Mouse (Mus musculus) stomach, postnatal 0 days (tissue): ENCODE measurements around the gene Tenm3. TPM values are rescaled to one million over a fixed set of nuclear protein-coding genes. Genes with fewer than 3 reads are reported as not detected.

ENCODE experiments used
- ATAC-seq: fragments of 200-750 bp; cut with Nextera tagmentation; 2 replicates; pipeline ENCODE4 v1.8.0; 2017; ENCODE audit not compliant: low FRiP score, low TSS enrichment
- DNase-seq: peaks from one replicate; pipeline ENCODE4 v3.0.0-alpha.2; 2016; ENCODE audit warnings: low spot score
- H3K27ac ChIP-seq: fragments of 300-500 bp; sonication (generic); replicated peaks from 2 replicates; pipeline ENCODE4 v1.5.1; 2014; ENCODE audit warnings: mild to moderate bottlenecking, control low read depth
- H3K27me3 ChIP-seq: fragments of 300-500 bp; sonication (generic); 2 replicates; pipeline ENCODE4 v1.6.1; 2014; ENCODE audit warnings: low read length; ENCODE audit not compliant: control insufficient read depth, insufficient read depth
- H3K36me3 ChIP-seq: fragments of 300-500 bp; sonication (generic); 2 replicates; pipeline ENCODE4 v1.6.1; 2014; ENCODE audit warnings: low read length, mixed read lengths; ENCODE audit not compliant: control insufficient read depth, insufficient read depth
- H3K4me1 ChIP-seq: fragments of 300-500 bp; sonication (generic); replicated peaks from 2 replicates; pipeline ENCODE4 v1.6.1; 2014; ENCODE audit warnings: antibody characterized with exemption; ENCODE audit not compliant: control insufficient read depth, insufficient read depth
- H3K4me2 ChIP-seq: fragments of 300-500 bp; sonication (generic); replicated peaks from 2 replicates; pipeline ENCODE4 v1.6.1; 2014; ENCODE audit warnings: low read depth, mild to moderate bottlenecking, control low read depth, moderate library complexity
- H3K4me3 ChIP-seq: fragments of 300-500 bp; sonication (generic); 2 replicates; pipeline ENCODE4 v1.5.1; 2014; ENCODE audit warnings: low read depth, low read length, control low read depth
- H3K9ac ChIP-seq: fragments of 300-500 bp; sonication (generic); 2 replicates; pipeline ENCODE4 v1.6.1; 2014; ENCODE audit warnings: mild to moderate bottlenecking, low read length, control low read depth, mixed read lengths
- H3K9me3 ChIP-seq: fragments of 300-500 bp; sonication (generic); 2 replicates; pipeline ENCODE4 v1.6.1; 2016; ENCODE audit warnings: low read length; ENCODE audit not compliant: control insufficient read depth
- CTCF ChIP-seq: IDR thresholded peaks from 2 replicates; pipeline ENCODE4 v1.5.1; 2016; ENCODE audit warnings: antibody characterized with exemption, low read depth, mild to moderate bottlenecking, moderate library complexity
- EP300 ChIP-seq: optimal IDR thresholded peaks from 2 replicates; pipeline ENCODE3; 2016; ENCODE audit warnings: antibody characterized with exemption
- WGBS: fragments of 180-500 bp; shearing (Covaris S2); extraction: QIAGEN DNeasy Blood & Tissue Kit; methylation state at CpG from one replicate; pipeline ENCODE4 v1.1.7; 2014; 5-methylcytosine and 5-hydroxymethylcytosine counted together
- polyA plus RNA-seq: library from polyadenylated mRNA; unstranded; fragments of >200 nt; fragmentation: Nextera tagmentation; extraction: Ambion mirVana; gene quantifications from 2 replicates; pipeline ENCODE4 v1.2.1, GENCODE M21; 2015

The Tenm3 gene
- polyA plus RNA-seq, 1 experiment from 2014 or later = 4.5 TPM

GRCm38 (mm10) chr8:48203161-48203560 lies 640.6 kb downstream of the Tenm3 start:
- H3K36me3 ChIP-seq = no peaks in the 10 kb centered on the region
- H3K4me1 ChIP-seq = no peaks in the 10 kb centered on the region
- H3K27ac ChIP-seq = no peak overlapping the region
- ATAC-seq (no peak), DNase-seq (no peak)
- TF ChIP-seq EP300 = no peak
- no peak for TF ChIP-seq CTCF
- no peaks in the 10 kb centered on the region for H3K27me3 ChIP-seq
- no peak overlapping the region for H3K9ac ChIP-seq
- H3K4me2 ChIP-seq = no peak overlapping the region
- no peak overlapping the region for H3K4me3 ChIP-seq
- no peaks in the 10 kb centered on the region for H3K9me3 ChIP-seq
- 55% methylated on average over 6 of the region's 6 CpGs for WGBS

DNA sequence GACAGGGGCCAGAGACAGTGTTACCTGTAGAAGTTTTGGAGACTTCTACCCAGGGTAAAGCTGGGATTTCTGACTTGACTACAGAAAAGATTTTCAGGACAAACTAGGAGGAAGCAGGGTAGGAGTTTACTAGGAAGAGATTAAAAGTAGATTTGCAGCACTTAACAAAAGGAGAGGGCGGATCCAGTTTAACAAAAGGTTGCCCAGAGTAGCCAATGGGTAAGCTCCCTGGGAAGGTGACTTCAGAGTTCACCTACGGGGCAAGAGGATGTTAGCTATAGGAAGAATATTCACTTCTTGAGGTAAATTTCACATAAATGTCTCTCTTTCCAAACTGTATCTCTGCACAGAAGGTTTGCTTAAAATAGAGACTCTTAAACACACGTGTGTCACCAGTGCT lies 641.1 kb downstream of the Tenm3 start:
- no peak for TF ChIP-seq EP300
- no peak for TF ChIP-seq CTCF

DNA sequence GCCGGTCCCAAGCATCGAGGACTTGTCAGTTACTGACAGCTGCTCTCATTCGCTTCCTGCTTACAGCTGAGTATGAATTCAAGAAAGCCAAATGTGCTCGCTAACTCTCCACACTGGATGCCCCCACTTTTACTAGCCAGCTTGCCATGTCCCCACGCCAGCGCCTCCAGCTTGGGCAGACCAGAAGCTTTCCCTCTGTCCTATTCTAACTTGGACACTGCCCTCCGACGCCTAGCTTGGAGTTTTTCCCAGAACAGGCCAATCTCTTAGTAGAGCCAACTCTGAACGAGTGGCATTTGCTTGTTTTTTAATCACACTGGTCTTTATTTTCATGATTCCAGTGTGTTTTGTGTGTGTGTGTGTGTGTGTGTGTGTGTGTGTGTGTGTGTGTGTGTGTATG lies 644.6 kb downstream of the Tenm3 start:
- 93% methylated on average over 9 of the region's 9 CpGs for WGBS
- no peak for DNase-seq
- H3K27ac ChIP-seq = no peak overlapping the region

More for the DNA sequence above, 641.1 kb downstream of the Tenm3 start:
- Histone ChIP-seq H3K9ac (no peak overlapping the region), H3K4me3 (no peak overlapping the region), H3K27me3 (no peaks in the 10 kb centered on the region), H3K9me3 (no peaks in the 10 kb centered on the region), H3K27ac (no peak overlapping the region), H3K4me1 (no peaks in the 10 kb centered on the region), H3K36me3 (no peaks in the 10 kb centered on the region), H3K4me2 (no peak overlapping the region)
- ATAC-seq (no peak), DNase-seq (no peak)
- 59% methylated on average over 3 of the region's 3 CpGs for WGBS

DNA sequence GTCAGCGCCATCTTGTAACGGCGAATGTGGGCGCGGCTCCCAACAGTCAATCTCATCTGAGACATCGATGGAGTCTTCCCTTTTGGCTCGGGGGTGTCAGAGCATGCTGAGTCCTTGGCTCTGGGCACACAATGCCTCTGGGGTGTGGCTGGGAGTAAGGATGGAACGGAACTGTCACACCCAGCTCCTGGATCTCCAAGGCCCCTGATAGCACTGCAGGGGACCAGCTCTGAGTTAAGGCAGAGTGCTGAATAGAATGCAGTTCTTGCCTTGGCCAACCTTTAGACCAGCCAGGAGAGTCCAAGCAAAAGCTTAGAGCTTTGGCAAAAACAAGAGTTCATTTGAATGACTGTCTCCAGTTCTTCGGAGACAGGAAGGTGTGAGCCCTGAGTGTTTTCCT lies 647.8 kb downstream of the Tenm3 start:
- H3K4me2 ChIP-seq = no peak overlapping the region
- WGBS = 97% methylated on average over 9 of the region's 9 CpGs
- H3K27me3 ChIP-seq = no peaks in the 10 kb centered on the region
- H3K4me3 ChIP-seq = no peak overlapping the region
- H3K4me1 ChIP-seq = no peaks in the 10 kb centered on the region
- no peak for DNase-seq
- no peak overlapping the region for H3K27ac ChIP-seq
- H3K9ac ChIP-seq = no peak overlapping the region
- no peaks in the 10 kb centered on the region for H3K36me3 ChIP-seq
- TF ChIP-seq CTCF (no peak), EP300 (no peak)
- ATAC-seq = no peak
- H3K9me3 ChIP-seq = no peaks in the 10 kb centered on the region

More for the DNA sequence above, 644.6 kb downstream of the Tenm3 start:
- Histone ChIP-seq H3K4me3 (no peak overlapping the region), H3K36me3 (no peaks in the 10 kb centered on the region), H3K9ac (no peak overlapping the region), H3K27me3 (no peaks in the 10 kb centered on the region), H3K4me1 (no peaks in the 10 kb centered on the region), H3K4me2 (no peak overlapping the region), H3K9me3 (no peaks in the 10 kb centered on the region)
- TF ChIP-seq CTCF (no peak), EP300 (no peak)
- no peak for ATAC-seq

GRCm38 (mm10) chr8:48188586-48188985 lies 655.2 kb downstream of the Tenm3 start:
- Histone ChIP-seq H3K36me3 (no peaks in the 10 kb centered on the region), H3K9ac (no peak overlapping the region), H3K4me3 (no peak overlapping the region), H3K9me3 (no peaks in the 10 kb centered on the region), H3K4me2 (no peak overlapping the region), H3K27me3 (no peaks in the 10 kb centered on the region), H3K27ac (no peak overlapping the region), H3K4me1 (no peaks in the 10 kb centered on the region)
- no peak for ATAC-seq
- TF ChIP-seq EP300 (no peak), CTCF (no peak)
- DNase-seq = no peak
- over 99% methylated on average over 12 of the region's 12 CpGs for WGBS

DNA sequence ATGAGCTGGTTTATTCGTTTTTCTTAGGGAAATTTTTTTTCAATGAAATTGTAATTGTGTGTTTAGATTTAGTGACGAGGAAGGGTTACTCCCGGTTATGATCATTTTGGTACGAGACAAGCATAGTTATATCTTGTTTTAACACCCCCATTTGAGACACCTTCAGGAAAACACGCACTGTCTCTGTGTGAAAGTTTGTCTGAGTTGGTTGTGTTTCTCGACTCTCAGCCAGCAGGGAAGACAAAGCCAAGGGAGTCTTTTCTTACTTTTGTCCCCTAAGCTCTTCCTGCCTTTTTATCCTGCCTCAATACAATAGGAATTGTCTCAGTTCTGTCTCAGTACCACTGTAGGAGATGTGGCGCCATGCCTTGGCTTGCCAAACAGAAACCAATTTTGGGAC lies 660.0 kb downstream of the Tenm3 start:
- H3K4me3 ChIP-seq = no peak overlapping the region
- H3K9me3 ChIP-seq = no peaks in the 10 kb centered on the region
- no peak overlapping the region for H3K9ac ChIP-seq
- no peaks in the 10 kb centered on the region for H3K4me1 ChIP-seq
- ATAC-seq (no peak), DNase-seq (no peak)
- no peaks in the 10 kb centered on the region for H3K27me3 ChIP-seq
- no peak overlapping the region for H3K4me2 ChIP-seq
- H3K36me3 ChIP-seq = no peaks in the 10 kb centered on the region
- WGBS = 87% methylated on average over 7 of the region's 7 CpGs
- H3K27ac ChIP-seq = no peak overlapping the region
- no peak for TF ChIP-seq EP300
- TF ChIP-seq CTCF = no peak
